Mouse (Mus musculus): ENCODE data around the gene Cd200r4. TPM values are rescaled to one million over a fixed set of nuclear protein-coding genes. Genes with fewer than 3 reads are reported as not detected.
"Not testable (repeated sequence)": the region's sequence is repeated elsewhere in the genome, so short reads cannot be mapped to it uniquely, and the experiment has no call there.

Cd200r4 gene
- polyA plus RNA-seq, 1 experiment from 2014 or later: 0.28 TPM

GRCm38 (mm10) chr16:44832286-44832685 lies 20.8 kb downstream of the Cd200r4 start:
- Histone ChIP-seq H3K4me2 (ENCODE audit: low read depth, low read length) (no peak overlapping the region), H3K27ac (ENCODE audit: low read length) (no peak overlapping the region), H3K36me3 (ENCODE audit: control insufficient read depth, insufficient read depth, low read length) (no peaks in the 10 kb centered on the region), H3K4me1 (ENCODE audit: control insufficient read depth, insufficient read depth, low read length) (no peaks in the 10 kb centered on the region), H3K27me3 (replicated peaks; ENCODE audit: control insufficient read depth, insufficient read depth, low read length) (no peaks in the 10 kb centered on the region), H3K9me3 (ENCODE audit: control insufficient read depth, low read length) (no peaks in the 10 kb centered on the region), H3K4me3 (ENCODE audit: low read length) (no peak overlapping the region), H3K9ac (ENCODE audit: low read depth, low read length) (no peak overlapping the region)
- no peak for ATAC-seq
- 63% methylated on average over 3 of the region's 3 CpGs for WGBS

DNA sequence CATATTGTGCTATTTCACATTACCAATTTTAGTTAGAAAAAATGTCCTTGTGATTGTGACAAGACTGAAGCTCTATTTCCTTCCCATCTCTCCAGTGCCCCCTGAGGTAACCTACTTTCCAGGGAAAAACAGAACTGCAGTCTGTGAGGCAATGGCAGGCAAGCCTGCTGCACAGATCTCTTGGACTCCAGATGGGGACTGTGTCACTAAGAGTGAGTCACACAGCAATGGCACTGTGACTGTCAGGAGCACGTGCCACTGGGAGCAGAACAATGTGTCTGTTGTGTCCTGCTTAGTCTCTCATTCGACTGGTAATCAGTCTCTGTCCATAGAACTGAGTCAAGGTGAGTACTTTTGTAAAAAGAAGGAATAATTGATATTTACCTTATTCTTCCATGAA lies 21.7 kb downstream of the Cd200r4 start:
- H3K4me1 ChIP-seq (ENCODE audit: control insufficient read depth, insufficient read depth, low read length); H3K9me3 ChIP-seq (ENCODE audit: control insufficient read depth, low read length); H3K36me3 ChIP-seq (ENCODE audit: control insufficient read depth, insufficient read depth, low read length); H3K9ac ChIP-seq (ENCODE audit: low read depth, low read length); H3K4me3 ChIP-seq (ENCODE audit: low read length); H3K27ac ChIP-seq (ENCODE audit: low read length); H3K4me2 ChIP-seq (ENCODE audit: low read depth, low read length); H3K27me3 ChIP-seq (replicated peaks; ENCODE audit: control insufficient read depth, insufficient read depth, low read length); ATAC-seq: not testable (repeated sequence)
- WGBS: 40% methylated on average over 2 of the region's 2 CpGs

DNA sequence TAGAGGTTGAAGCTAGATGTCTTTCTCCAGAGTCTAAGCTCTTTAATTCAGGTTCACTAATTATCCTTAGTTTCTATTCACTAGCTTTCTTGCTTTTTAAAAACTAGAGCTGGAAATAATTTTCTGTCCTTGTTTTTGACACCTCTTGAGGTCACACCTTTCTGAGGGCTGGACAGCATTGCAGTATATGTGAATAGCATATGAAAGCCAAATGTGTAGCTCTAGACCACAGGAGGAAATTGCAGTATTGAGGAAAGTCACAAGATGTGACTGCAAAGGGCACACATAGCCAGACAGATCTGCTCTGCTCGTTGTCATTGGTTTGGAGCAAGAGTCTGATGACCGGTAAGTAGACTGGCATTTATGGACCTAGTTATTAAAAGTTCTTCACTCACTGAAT lies 55.3 kb downstream of the Cd200r4 start, which contains the start of gene Cd200r2:
Gene Cd200r2, plus strand, starts transcription at position 301 of the 400 bp plus-strand sequence.
- H3K36me3 ChIP-seq (ENCODE audit: control insufficient read depth, insufficient read depth, low read length): no peaks in the 10 kb centered on the region
- H3K27me3 ChIP-seq (replicated peaks; ENCODE audit: control insufficient read depth, insufficient read depth, low read length): no peaks in the 10 kb centered on the region
- H3K9me3 ChIP-seq (ENCODE audit: control insufficient read depth, low read length): no peaks in the 10 kb centered on the region
- ATAC-seq: no peak
- H3K4me2 ChIP-seq (ENCODE audit: low read depth, low read length): no peak within 1 kb of the TSS
- 89% methylated on average over 2 of the region's 2 CpGs for WGBS
- no peak within 1 kb of the TSS for H3K4me3 ChIP-seq (ENCODE audit: low read length)
- no peak within 1 kb of the TSS for H3K27ac ChIP-seq (ENCODE audit: low read length)
- no peaks in the 10 kb centered on the region for H3K4me1 ChIP-seq (ENCODE audit: control insufficient read depth, insufficient read depth, low read length)
- no peak within 1 kb of the TSS for H3K9ac ChIP-seq (ENCODE audit: low read depth, low read length)

DNA sequence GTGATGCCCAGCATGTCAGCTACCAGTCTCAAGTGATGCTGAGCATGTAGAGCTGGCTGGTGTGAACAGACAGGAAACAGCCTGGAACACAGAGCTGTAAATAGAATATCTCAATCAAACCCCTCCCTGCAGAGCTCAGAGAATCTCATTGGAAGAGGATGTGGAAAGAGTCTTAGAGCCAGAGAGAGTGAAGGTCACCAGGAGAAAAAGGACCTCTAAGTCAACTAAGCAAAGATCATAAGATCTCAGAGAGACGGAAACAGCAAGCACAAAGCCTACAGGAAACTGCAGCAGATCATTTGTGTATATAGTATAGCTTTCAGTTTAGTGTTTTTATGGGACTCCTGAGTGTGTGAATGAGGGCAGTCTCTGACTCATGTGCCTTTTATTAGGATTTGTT lies 63.6 kb downstream of the Cd200r4 start:
- H3K36me3 ChIP-seq (ENCODE audit: control insufficient read depth, insufficient read depth, low read length): no peaks in the 10 kb centered on the region
- H3K27me3 ChIP-seq (replicated peaks; ENCODE audit: control insufficient read depth, insufficient read depth, low read length): no peaks in the 10 kb centered on the region
- no peaks in the 10 kb centered on the region for H3K4me1 ChIP-seq (ENCODE audit: control insufficient read depth, insufficient read depth, low read length)
- H3K4me3 ChIP-seq (ENCODE audit: low read length): no peak overlapping the region
- no peak overlapping the region for H3K9ac ChIP-seq (ENCODE audit: low read depth, low read length)
- 16% methylated on average over 1 of the region's 1 CpGs for WGBS
- H3K27ac ChIP-seq (ENCODE audit: low read length): no peak overlapping the region
- ATAC-seq: peak; percentile 76
- H3K4me2 ChIP-seq (ENCODE audit: low read depth, low read length): no peak overlapping the region
- H3K9me3 ChIP-seq (ENCODE audit: control insufficient read depth, low read length): no peaks in the 10 kb centered on the region

GRCm38 (mm10) chr16:44876625-44877024 lies 65.1 kb downstream of the Cd200r4 start:
- H3K36me3 ChIP-seq (ENCODE audit: control insufficient read depth, insufficient read depth, low read length): no peaks in the 10 kb centered on the region

GRCm38 (mm10) chr16:44877595-44877994 lies 66.1 kb downstream of the Cd200r4 start:
- 75% methylated on average over 6 of the region's 6 CpGs for WGBS
- no peaks in the 10 kb centered on the region for H3K4me1 ChIP-seq (ENCODE audit: control insufficient read depth, insufficient read depth, low read length)
- no peaks in the 10 kb centered on the region for H3K27me3 ChIP-seq (replicated peaks; ENCODE audit: control insufficient read depth, insufficient read depth, low read length)
- H3K27ac ChIP-seq (ENCODE audit: low read length): no peak overlapping the region
- H3K36me3 ChIP-seq (ENCODE audit: control insufficient read depth, insufficient read depth, low read length): no peaks in the 10 kb centered on the region
- ATAC-seq: no peak
- no peak overlapping the region for H3K4me2 ChIP-seq (ENCODE audit: low read depth, low read length)
- H3K9me3 ChIP-seq (ENCODE audit: control insufficient read depth, low read length): no peaks in the 10 kb centered on the region
- H3K4me3 ChIP-seq (ENCODE audit: low read length): no peak overlapping the region
- H3K9ac ChIP-seq (ENCODE audit: low read depth, low read length): no peak overlapping the region

More at GRCm38 (mm10) chr16:44876625-44877024, 65.1 kb downstream of the Cd200r4 start:
- Histone ChIP-seq H3K27me3 (replicated peaks; ENCODE audit: control insufficient read depth, insufficient read depth, low read length) (no peaks in the 10 kb centered on the region), H3K9me3 (ENCODE audit: control insufficient read depth, low read length) (no peaks in the 10 kb centered on the region), H3K4me2 (ENCODE audit: low read depth, low read length) (no peak overlapping the region), H3K27ac (ENCODE audit: low read length) (no peak overlapping the region), H3K4me1 (ENCODE audit: control insufficient read depth, insufficient read depth, low read length) (no peaks in the 10 kb centered on the region), H3K9ac (ENCODE audit: low read depth, low read length) (no peak overlapping the region), H3K4me3 (ENCODE audit: low read length) (no peak overlapping the region)
- WGBS: 70% methylated on average over 5 of the region's 5 CpGs
- no peak for ATAC-seq

Other genes with a start within 250 kb of the Cd200r4 start
- gene Nepro, start 87.4 kb upstream of the Cd200r4 start, polyA plus RNA-seq (2015; fragmentation: Nextera tagmentation; extraction: Ambion mirVana): 5.7 and 6.7 TPM in 2 replicates
- gene Gtpbp8, start 65.4 kb upstream of the Cd200r4 start, polyA plus RNA-seq (2015; fragmentation: Nextera tagmentation; extraction: Ambion mirVana): 29.1 and 34.0 TPM in 2 replicates
- 1.1 and 1.2 TPM in 2 replicates for gene Cd200r1, start 46.0 kb upstream of the Cd200r4 start, polyA plus RNA-seq (2015; fragmentation: Nextera tagmentation; extraction: Ambion mirVana)
- gene Cd200r2, start 55.4 kb downstream of the Cd200r4 start, polyA plus RNA-seq (2015; fragmentation: Nextera tagmentation; extraction: Ambion mirVana): 0.29 and 0.57 TPM in 2 replicates
- gene Cd200r3, start 131.9 kb downstream of the Cd200r4 start, polyA plus RNA-seq (2015; fragmentation: Nextera tagmentation; extraction: Ambion mirVana): 0.49 and 0.56 TPM in 2 replicates